Mouse (Mus musculus) cerebellum, adult 2 months (tissue): ENCODE measurements around the gene Chrna4. TPM values are rescaled to one million over a fixed set of nuclear protein-coding genes. Genes with fewer than 3 reads are reported as not detected.

Source experiments
- DNase-seq, 2 experiments: peaks; one replicate each; pipeline ENCODE4 v3.0.0; 2021
- H3K27ac ChIP-seq: fragments of 200-500 bp; 2 replicates; pipeline ENCODE4 v1.5.1; 2012; ENCODE audit warnings: low read length, control low read depth, inconsistent platforms; ENCODE audit not compliant: insufficient read depth
- H3K27me3 ChIP-seq: fragments of 200-500 bp; 2 replicates; pipeline ENCODE4 v1.6.1; 2012; ENCODE audit warnings: inconsistent platforms, mild to moderate bottlenecking, low read length, moderate library complexity; ENCODE audit not compliant: control insufficient read depth, insufficient read depth
- H3K4me1 ChIP-seq: fragments of 200-500 bp; 2 replicates; pipeline ENCODE4 v1.6.1; 2011; ENCODE audit warnings: low read length; ENCODE audit not compliant: control insufficient read depth, insufficient read depth
- H3K4me3 ChIP-seq: fragments of 200-500 bp; replicated peaks from 2 replicates; pipeline ENCODE3; 2011; ENCODE audit warnings: mild to moderate bottlenecking, low read depth, low read length, control low read depth; ENCODE audit not compliant: insufficient read depth
- CTCF ChIP-seq: fragments of 200-500 bp; IDR thresholded peaks from 2 replicates; pipeline ENCODE4 v1.5.1; 2011; ENCODE audit warnings: low read depth, mild to moderate bottlenecking, control low read depth, low read length, moderate library complexity, borderline replicate concordance; ENCODE audit not compliant: insufficient read depth
- POLR2A ChIP-seq: fragments of 200-500 bp; IDR thresholded peaks from 2 replicates; pipeline ENCODE4 v1.6.1; 2011; ENCODE audit warnings: low read length, control low read depth, borderline replicate concordance; ENCODE audit not compliant: insufficient read depth
- WGBS: fragments of 180-500 bp; shearing (Covaris S2); methylation state at CpG from one replicate; pipeline ENCODE4 v1.1.7; 2018; 5-methylcytosine and 5-hydroxymethylcytosine counted together
- polyA plus RNA-seq: library from polyadenylated mRNA; depleted of rRNA; stranded (reverse); fragments of >200 nt; gene quantifications from 2 replicates; pipeline ENCODE4 v1.2.3, GENCODE M21; 2012; rRNA removed

The Chrna4 gene
- polyA plus RNA-seq, 1 experiment: 14.4 TPM

GRCm38 (mm10) chr2:180986449-180986848 lies 56.9 kb downstream of the Chrna4 start, which contains the start of gene Col20a1:
Col20a1 (plus strand) TSS chr2:180986535.
- WGBS: 48% methylated on average over 2 of the region's 2 CpGs
- no peak for TF ChIP-seq POLR2A
- no peak for TF ChIP-seq CTCF
- DNase-seq: no peak
- Histone ChIP-seq H3K4me3 (no peak within 1 kb of the TSS), H3K4me1 (no peaks in the 10 kb centered on the region; the same call in 1 of the 2 replicates), H3K27me3 (no peaks in the 10 kb centered on the region), H3K27ac (no peak within 1 kb of the TSS)

- WGBS: 79% methylated on average over 2 of the region's 2 CpGs
- TF ChIP-seq CTCF (no peak), POLR2A (no peak)
- no peak for DNase-seq
- Histone ChIP-seq H3K4me3 (no peak overlapping the region), H3K27ac (no peak overlapping the region), H3K27me3 (no peaks in the 10 kb centered on the region), H3K4me1 (no peaks in the 10 kb centered on the region; the same call in 1 of the 2 replicates)
These were observed 57.7 kb downstream of the Chrna4 start for GRCm38 (mm10) chr2:180985635-180986034.

DNA sequence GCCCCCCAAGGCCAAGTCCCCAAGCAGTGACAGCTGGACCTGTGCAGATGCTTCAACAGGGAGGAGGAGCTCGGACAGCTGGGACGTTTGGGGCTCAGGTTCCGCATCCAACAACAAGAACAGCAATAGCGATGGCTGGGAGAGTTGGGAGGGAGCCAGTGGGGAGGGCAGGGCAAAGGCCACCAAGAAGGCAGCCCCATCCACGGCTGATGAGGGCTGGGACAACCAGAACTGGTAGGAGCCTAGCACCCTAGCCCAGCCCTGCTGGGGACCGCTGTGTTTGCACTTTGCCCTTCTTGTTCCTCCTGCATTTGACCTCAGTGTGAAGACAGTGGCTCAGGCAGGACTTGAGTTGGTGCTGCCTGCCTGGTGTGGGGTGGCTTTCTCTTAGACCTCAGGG lies 62.2 kb downstream of the Chrna4 start:
- Histone ChIP-seq H3K27ac (no peak overlapping the region), H3K27me3 (no peaks in the 10 kb centered on the region), H3K4me1 (no peaks in the 10 kb centered on the region), H3K4me3 (no peak overlapping the region)
- no peak for DNase-seq
- no peak for TF ChIP-seq CTCF
- no peak for TF ChIP-seq POLR2A
- WGBS: 74% methylated on average over 6 of the region's 6 CpGs

Other genes with a start within 250 kb of the Chrna4 start
- gene Ythdf1, start 122.6 kb downstream of the Chrna4 start, polyA plus RNA-seq: 52.3 and 59.7 TPM in 2 replicates
- 1.0 TPM in 2 replicates for gene Birc7, start 114.5 kb downstream of the Chrna4 start, polyA plus RNA-seq
- gene Nkain4, start 88.8 kb downstream of the Chrna4 start, polyA plus RNA-seq: 64.1 and 75.2 TPM in 2 replicates
- 118 and 122 TPM in 2 replicates for gene Arfgap1, start 76.3 kb downstream of the Chrna4 start, polyA plus RNA-seq
- gene Col20a1, start 57.0 kb downstream of the Chrna4 start, polyA plus RNA-seq: 2.6 and 3.5 TPM in 2 replicates
- gene Kcnq2, start 91.8 kb upstream of the Chrna4 start, polyA plus RNA-seq: 115 and 125 TPM in 2 replicates
- 1,226 and 1,413 TPM in 2 replicates for gene Eef1a2, start 113.5 kb upstream of the Chrna4 start, polyA plus RNA-seq
- gene Ppdpf, start 143.7 kb upstream of the Chrna4 start, polyA plus RNA-seq: 110 and 111 TPM in 2 replicates
- 0.03 and 0.07 TPM in 2 replicates for gene Ptk6, start 159.2 kb upstream of the Chrna4 start, polyA plus RNA-seq
- 0.41 and 0.46 TPM in 2 replicates for gene Srms, start 169.6 kb upstream of the Chrna4 start, polyA plus RNA-seq
- gene Fndc11, start 176.5 kb upstream of the Chrna4 start, polyA plus RNA-seq: 0.46 TPM in 1 of 2 replicates, not detected in the other
- 2.4 and 2.8 TPM in 2 replicates for gene Helz2, start 198.5 kb upstream of the Chrna4 start, polyA plus RNA-seq
- gene Gmeb2, start 244.5 kb upstream of the Chrna4 start, polyA plus RNA-seq: 28.7 and 30.1 TPM in 2 replicates